Mouse (Mus musculus) intestine, embryonic 14.5 days (tissue): ENCODE results near the gene Nt5c1a. TPM values are rescaled to one million over a fixed set of nuclear protein-coding genes. Genes with fewer than 3 reads are reported as not detected.

Source experiments
- ATAC-seq: fragments of 200-750 bp; cut with Nextera tagmentation; replicated peaks from 2 replicates; pipeline ENCODE4 v1.8.0; 2017; ENCODE audit warnings: low read depth, moderate number of reproducible peaks, moderate TSS enrichment, moderate library complexity; ENCODE audit not compliant: low FRiP score, low TSS enrichment
- DNase-seq: peaks from one replicate; pipeline ENCODE4 v3.0.0-alpha.2; 2018; ENCODE audit warnings: low spot score
- H3K27ac ChIP-seq: fragments of 300-500 bp; sonication (generic); 2 replicates; pipeline ENCODE4 v1.5.1; 2014; ENCODE audit warnings: low read depth, mild to moderate bottlenecking, control low read depth
- H3K27me3 ChIP-seq: fragments of 300-500 bp; sonication (generic); replicated peaks from 2 replicates; pipeline ENCODE4 v1.6.1; 2014; ENCODE audit warnings: low read length, control low read depth; ENCODE audit not compliant: control insufficient read depth, insufficient read depth
- H3K36me3 ChIP-seq: fragments of 300-500 bp; sonication (generic); 2 replicates; pipeline ENCODE4 v1.6.1; 2014; ENCODE audit warnings: low read length, control low read depth; ENCODE audit not compliant: control insufficient read depth, insufficient read depth
- H3K4me1 ChIP-seq: fragments of 300-500 bp; sonication (generic); replicated peaks from 2 replicates; pipeline ENCODE4 v1.6.1; 2014; ENCODE audit warnings: low read length, control low read depth, mixed read lengths; ENCODE audit not compliant: control insufficient read depth, insufficient read depth
- H3K4me2 ChIP-seq: fragments of 300-500 bp; sonication (generic); 2 replicates; pipeline ENCODE4 v1.6.1; 2014; ENCODE audit warnings: low read length
- H3K4me3 ChIP-seq: fragments of 300-500 bp; sonication (generic); 2 replicates; pipeline ENCODE4 v1.5.1; 2014; ENCODE audit warnings: low read depth, low read length, control low read depth, mixed read lengths
- H3K9ac ChIP-seq: fragments of 300-500 bp; sonication (generic); 2 replicates; pipeline ENCODE4 v1.6.1; 2014; ENCODE audit warnings: mild to moderate bottlenecking, low read length
- H3K9me3 ChIP-seq: fragments of 300-500 bp; sonication (generic); 2 replicates; pipeline ENCODE4 v1.6.1; 2016; ENCODE audit warnings: low read length, control low read depth; ENCODE audit not compliant: control insufficient read depth
- WGBS: fragments of 180-500 bp; shearing (Covaris S2); extraction: QIAGEN DNeasy Blood & Tissue Kit; methylation state at CpG from one replicate; pipeline ENCODE4 v1.1.7; 2014; 5-methylcytosine and 5-hydroxymethylcytosine counted together
- polyA plus RNA-seq: library from polyadenylated mRNA; unstranded; fragments of >200 nt; fragmentation: Nextera tagmentation; extraction: Ambion mirVana; gene quantifications from 2 replicates; pipeline ENCODE4 v1.2.1, GENCODE M21; 2014

Nt5c1a gene
- polyA plus RNA-seq, 1 experiment from 2014 or later: not detected

DNA sequence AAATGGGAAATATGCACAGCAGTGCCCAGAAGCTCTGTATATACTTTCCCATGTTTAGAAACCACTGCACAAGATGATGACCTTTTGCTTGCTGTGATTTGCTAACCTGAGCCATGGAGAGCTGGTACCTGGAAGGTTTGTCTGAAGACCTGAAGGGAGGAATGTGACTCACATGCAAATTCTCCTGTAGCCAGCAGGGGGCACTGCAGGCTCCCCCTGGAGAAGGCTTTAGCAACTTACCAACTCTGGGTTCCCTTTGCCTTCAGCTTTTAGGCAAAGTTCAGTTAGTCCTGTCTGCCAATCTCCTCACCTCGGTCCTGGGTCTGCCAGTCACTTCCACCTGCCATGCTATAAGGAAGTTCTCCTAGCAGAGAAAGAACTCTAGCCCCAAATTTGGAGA lies 15.5 kb downstream of the Nt5c1a start:
- H3K27me3 ChIP-seq: no peaks in the 10 kb centered on the region
- H3K4me1 ChIP-seq: no peaks in the 10 kb centered on the region; the same call in 1 of the 2 replicates
- no peak overlapping the region for H3K4me2 ChIP-seq
- WGBS: 23% methylated on average over 1 of the region's 1 CpGs
- no peaks in the 10 kb centered on the region for H3K9me3 ChIP-seq
- DNase-seq (peak; percentile 68), ATAC-seq (no peak)
- no peaks in the 10 kb centered on the region for H3K36me3 ChIP-seq
- no peak overlapping the region for H3K27ac ChIP-seq
- no peak overlapping the region for H3K4me3 ChIP-seq
- no peak overlapping the region for H3K9ac ChIP-seq

DNA sequence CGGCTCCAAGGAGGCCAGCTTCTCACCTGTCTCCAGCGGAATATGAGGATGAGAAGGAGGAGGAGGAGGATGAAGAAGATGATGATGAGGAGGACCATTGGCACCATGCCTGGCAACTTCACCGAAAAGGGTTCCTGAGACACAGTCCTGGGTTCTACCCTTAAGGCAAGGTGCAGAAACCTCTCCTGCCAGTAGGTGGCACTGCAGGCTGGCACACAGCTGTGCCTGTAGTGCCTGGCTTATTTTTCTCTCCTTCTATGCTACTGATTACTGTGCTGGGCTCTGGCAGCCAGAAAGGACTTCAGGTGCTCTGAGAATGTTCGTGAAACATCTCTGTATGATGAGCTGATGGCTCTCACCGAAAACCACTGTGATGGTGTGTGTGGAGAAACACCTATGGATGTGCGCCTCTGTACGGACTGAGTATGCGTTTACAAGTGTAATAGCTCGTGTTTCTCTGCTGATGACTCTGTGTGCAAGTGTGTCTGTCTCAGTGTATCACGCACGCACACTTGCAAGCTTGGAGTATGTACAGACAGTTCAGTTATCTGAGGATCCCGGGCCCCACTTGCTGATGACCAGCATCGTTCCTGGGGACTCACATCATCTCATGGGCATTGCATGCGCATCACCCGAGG lies 18.5 kb downstream of the Nt5c1a start:
- peak; percentile 79 for ATAC-seq
- WGBS: 69% methylated on average over 15 of the region's 15 CpGs
- H3K4me2 ChIP-seq: no peak overlapping the region
- no peaks in the 10 kb centered on the region for H3K27me3 ChIP-seq
- H3K9me3 ChIP-seq: no peaks in the 10 kb centered on the region
- H3K36me3 ChIP-seq: no peaks in the 10 kb centered on the region
- peak; percentile 88 for DNase-seq
- H3K4me3 ChIP-seq: no peak overlapping the region
- no peak overlapping the region for H3K27ac ChIP-seq
- H3K4me1 ChIP-seq: no peaks in the 10 kb centered on the region; the same call in 1 of the 2 replicates
- no peak overlapping the region for H3K9ac ChIP-seq

DNA sequence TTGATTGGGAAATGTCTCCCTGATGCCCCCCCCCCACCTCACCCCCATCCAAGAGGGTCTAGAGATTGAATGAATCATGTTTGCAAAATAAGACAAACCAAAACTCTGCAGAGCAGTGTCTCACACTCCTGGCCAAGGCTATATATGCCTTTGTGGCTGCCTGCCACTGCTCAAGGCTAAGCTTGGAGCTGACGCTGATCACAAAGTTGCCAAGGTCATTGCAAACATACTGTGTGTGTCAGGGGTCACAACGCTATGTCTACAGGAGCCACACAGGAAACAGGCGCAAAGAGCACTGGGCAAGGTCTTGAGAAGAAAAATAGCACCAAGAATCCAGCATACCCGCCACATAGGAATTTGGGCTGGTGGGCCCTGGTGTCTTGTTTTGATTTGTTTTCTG lies 19.3 kb downstream of the Nt5c1a start:
- H3K9ac ChIP-seq: no peak overlapping the region
- H3K4me2 ChIP-seq: no peak overlapping the region
- no peaks in the 10 kb centered on the region for H3K27me3 ChIP-seq
- H3K4me1 ChIP-seq: peaks cover 2% of the 10 kb centered on the region
- DNase-seq (no peak), ATAC-seq (no peak)
- H3K27ac ChIP-seq: no peak overlapping the region
- WGBS: 79% methylated on average over 4 of the region's 4 CpGs
- no peaks in the 10 kb centered on the region for H3K36me3 ChIP-seq
- no peak overlapping the region for H3K4me3 ChIP-seq
- H3K9me3 ChIP-seq: no peaks in the 10 kb centered on the region

DNA sequence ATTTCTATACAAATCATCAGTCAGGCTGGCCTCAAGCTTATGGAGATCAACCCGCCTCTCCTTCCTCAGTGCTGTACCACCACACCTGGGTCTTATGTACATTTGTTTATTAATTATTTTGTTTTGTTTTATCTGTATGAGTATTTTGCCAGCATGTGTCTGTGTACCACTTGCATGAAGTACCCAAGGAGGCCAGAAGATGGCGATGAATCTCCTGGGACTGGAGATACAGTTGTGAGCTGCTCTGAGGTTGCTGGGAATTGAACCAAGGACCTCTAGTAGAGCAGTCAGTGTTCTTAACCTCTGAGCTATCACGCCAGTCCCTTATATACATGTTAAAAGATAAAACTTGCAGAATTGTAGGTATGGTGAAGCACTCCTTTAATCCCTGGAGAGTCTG lies 22.0 kb downstream of the Nt5c1a start:
- no peak overlapping the region for H3K4me3 ChIP-seq
- DNase-seq: no peak
- no peaks in the 10 kb centered on the region for H3K27me3 ChIP-seq
- H3K4me1 ChIP-seq: peaks cover 19% of the 10 kb centered on the region
- H3K9me3 ChIP-seq: no peaks in the 10 kb centered on the region
- WGBS: 57% methylated on average over 3 of the region's 3 CpGs
- H3K36me3 ChIP-seq: no peaks in the 10 kb centered on the region
- ATAC-seq: no peak
- H3K27ac ChIP-seq: no peak overlapping the region
- no peak overlapping the region for H3K9ac ChIP-seq
- H3K4me2 ChIP-seq: no peak overlapping the region

DNA sequence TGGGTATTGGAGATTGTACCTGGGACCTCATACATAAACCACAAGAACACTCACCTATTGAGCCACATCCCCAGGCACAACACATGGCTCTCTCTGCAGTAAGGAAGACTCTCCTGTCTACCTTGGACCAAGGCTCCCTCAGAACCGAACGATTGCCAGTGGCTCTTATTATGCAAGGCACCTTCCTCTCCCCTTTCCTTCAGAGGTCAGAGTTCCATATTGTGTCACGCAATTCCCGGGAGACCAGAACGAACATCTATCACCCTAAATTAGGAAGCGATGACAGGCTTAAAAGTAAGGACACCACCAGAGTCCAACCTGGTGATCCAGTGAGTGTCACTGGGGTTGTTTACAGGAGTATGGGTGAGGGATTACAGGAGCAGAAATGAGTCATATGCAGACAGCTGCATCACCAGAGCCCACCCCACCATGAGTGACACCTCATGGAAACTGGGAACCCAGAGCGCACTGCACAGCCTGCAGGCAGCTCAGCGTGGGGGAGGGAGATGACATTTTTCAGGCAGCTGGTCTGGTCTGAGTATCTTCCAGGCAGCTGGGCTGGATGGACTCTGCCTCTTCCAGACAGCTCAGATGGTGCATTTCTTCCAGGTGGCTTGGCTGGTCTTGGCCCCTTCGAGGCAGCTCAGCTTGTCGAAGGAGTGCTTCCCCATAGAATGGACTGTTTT lies 24.6 kb downstream of the Nt5c1a start:
- Histone ChIP-seq H3K27ac (peak overlapping the region; percentile 51), H3K27me3 (no peaks in the 10 kb centered on the region), H3K36me3 (no peaks in the 10 kb centered on the region), H3K9me3 (no peaks in the 10 kb centered on the region), H3K4me3 (no peak overlapping the region), H3K9ac (no peak overlapping the region), H3K4me1 (peaks cover 32% of the 10 kb centered on the region), H3K4me2 (no peak overlapping the region)
- DNase-seq (no peak), ATAC-seq (peak; percentile 36; the same call in 1 of the 2 replicates)
- WGBS: 40% methylated on average over 10 of the region's 10 CpGs

DNA sequence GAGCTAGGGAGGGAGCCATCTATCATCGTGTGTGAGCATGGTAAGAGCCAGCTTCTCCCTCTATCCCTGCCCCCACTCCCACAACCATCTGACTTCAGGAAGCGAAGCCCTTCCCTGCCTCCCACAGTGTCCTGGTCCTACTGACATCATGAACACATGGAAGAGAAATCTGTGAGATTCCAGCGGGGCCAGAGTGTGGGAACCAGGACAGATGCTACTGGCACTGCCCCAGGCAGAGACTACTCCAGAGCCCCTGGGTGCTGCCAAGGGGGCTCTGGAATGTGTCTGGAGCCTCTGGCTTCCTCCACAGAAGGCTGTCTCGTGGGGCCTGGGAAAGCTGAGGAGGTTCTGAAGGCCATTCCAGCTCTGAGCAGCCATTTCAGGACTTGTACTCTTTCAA lies 26.4 kb downstream of the Nt5c1a start:
- Histone ChIP-seq H3K36me3 (no peaks in the 10 kb centered on the region), H3K4me1 (peaks cover 32% of the 10 kb centered on the region), H3K9ac (no peak overlapping the region), H3K4me2 (no peak overlapping the region), H3K27me3 (no peaks in the 10 kb centered on the region), H3K27ac (peak overlapping the region; percentile 20), H3K9me3 (no peaks in the 10 kb centered on the region), H3K4me3 (no peak overlapping the region)
- DNase-seq (no peak), ATAC-seq (peak; percentile 9; the same call in 1 of the 2 replicates)
- 29% methylated on average over 4 of the region's 4 CpGs for WGBS

DNA sequence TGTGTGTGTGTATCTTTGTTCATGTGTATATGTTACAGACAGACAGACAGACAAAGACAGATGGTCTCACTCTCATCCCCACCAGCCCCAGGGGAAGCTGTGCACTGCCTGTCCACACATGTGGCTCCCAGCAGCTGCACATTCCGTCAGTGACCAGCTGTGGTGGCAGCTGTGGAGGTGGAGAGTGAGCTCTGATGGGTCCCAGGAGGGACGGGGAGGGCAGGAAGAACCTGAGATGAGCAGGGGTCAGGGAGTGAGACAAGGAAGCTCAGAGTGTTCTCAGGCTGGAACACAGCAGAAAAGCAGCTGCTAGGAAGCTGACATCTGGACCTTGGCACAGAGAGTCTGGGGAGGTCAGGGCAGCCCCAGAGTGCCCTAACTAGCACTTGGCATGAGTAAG lies 27.0 kb downstream of the Nt5c1a start:
- H3K36me3 ChIP-seq: no peaks in the 10 kb centered on the region
- peaks cover 34% of the 10 kb centered on the region for H3K4me1 ChIP-seq
- no peak overlapping the region for H3K4me2 ChIP-seq
- WGBS: 27% methylated on average over 2 of the region's 2 CpGs
- peak overlapping the region; percentile 20 for H3K27ac ChIP-seq
- DNase-seq (no peak), ATAC-seq (no peak)
- no peaks in the 10 kb centered on the region for H3K9me3 ChIP-seq
- H3K4me3 ChIP-seq: no peak overlapping the region
- H3K27me3 ChIP-seq: no peaks in the 10 kb centered on the region
- H3K9ac ChIP-seq: no peak overlapping the region

DNA sequence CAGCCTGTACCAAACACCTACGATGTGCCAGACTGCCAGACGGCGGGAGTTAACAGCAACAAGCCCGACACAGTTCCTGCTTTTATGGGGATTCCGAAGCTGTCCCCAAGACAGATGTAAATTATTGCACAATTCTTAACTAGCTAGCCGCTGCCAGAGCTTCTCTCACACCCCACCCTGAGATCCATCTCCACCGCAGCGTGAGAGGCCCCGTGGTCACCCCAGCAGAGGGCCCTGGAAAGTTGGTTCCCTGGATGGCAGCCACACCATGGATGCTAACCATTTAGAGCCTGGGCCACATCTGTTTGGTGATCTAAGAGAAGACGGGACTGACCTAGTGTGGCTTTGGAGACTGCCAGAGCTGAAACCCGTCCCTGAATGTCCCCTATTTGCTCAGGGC lies 27.9 kb downstream of the Nt5c1a start:
- H3K27me3 ChIP-seq: no peaks in the 10 kb centered on the region; the same call in 1 of the 2 replicates
- no peak overlapping the region for H3K4me2 ChIP-seq
- ATAC-seq (no peak), DNase-seq (no peak)
- 52% methylated on average over 11 of the region's 11 CpGs for WGBS
- H3K4me3 ChIP-seq: no peak overlapping the region
- H3K4me1 ChIP-seq: peaks cover 40% of the 10 kb centered on the region
- no peak overlapping the region for H3K9ac ChIP-seq
- H3K36me3 ChIP-seq: no peaks in the 10 kb centered on the region
- peak overlapping the region; percentile 20; the same call in 1 of the 2 replicates for H3K27ac ChIP-seq
- no peaks in the 10 kb centered on the region for H3K9me3 ChIP-seq

DNA sequence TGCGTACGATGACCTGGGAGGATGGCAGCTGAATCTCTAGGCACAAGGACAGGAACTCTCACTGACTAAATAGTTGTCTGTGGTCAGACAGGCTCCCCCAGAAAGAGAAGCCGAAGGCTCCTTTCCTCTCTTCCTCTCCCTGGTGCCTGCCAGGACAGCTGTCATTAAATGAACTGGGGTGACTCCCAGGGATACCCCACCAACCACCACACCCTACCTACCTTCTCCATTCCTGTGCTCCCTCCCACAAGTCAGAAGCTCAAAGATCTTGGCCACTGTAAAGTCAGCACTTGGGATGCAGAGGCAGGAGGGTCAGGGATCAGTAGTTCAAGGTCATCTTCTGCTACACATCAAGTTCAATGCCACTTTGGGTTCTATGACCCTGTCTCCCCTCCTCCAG lies 31.5 kb downstream of the Nt5c1a start:
- Histone ChIP-seq H3K36me3 (no peaks in the 10 kb centered on the region), H3K27ac (no peak overlapping the region), H3K27me3 (peaks cover 7% of the 10 kb centered on the region), H3K4me1 (peaks cover 35% of the 10 kb centered on the region), H3K9me3 (no peaks in the 10 kb centered on the region), H3K4me2 (no peak overlapping the region), H3K9ac (no peak overlapping the region), H3K4me3 (no peak overlapping the region; the same call in 1 of the 2 replicates)
- ATAC-seq (no peak), DNase-seq (no peak)
- WGBS: 71% methylated on average over 3 of the region's 3 CpGs
